Mouse (Mus musculus): ENCODE data around the gene Btk. TPM values are rescaled to one million over a fixed set of nuclear protein-coding genes. Genes with fewer than 3 reads are reported as not detected.

The Btk gene
- polyA plus RNA-seq, 1 experiment, result 14.4 TPM

GRCm38 (mm10) chrX:134533346-134533745, 50.0 kb downstream of the Btk start:
- WGBS, result 82% methylated on average over 2 of the region's 2 CpGs
- Histone ChIP-seq H3K27ac (ENCODE audit: insufficient read depth, low read length) (no peak overlapping the region), H3K27me3 (ENCODE audit: control insufficient read depth, insufficient read depth, low read length) (no peaks in the 10 kb centered on the region), H3K4me3 (ENCODE audit: extremely low read depth, insufficient read depth, insufficient read length) (no peak overlapping the region), H3K4me1 (ENCODE audit: control insufficient read depth, insufficient read depth, insufficient read length) (no peaks in the 10 kb centered on the region), H3K36me3 (ENCODE audit: control insufficient read depth, insufficient read depth, low read length) (no peaks in the 10 kb centered on the region)
- no peak for TF ChIP-seq POLR2A (IDR thresholded peaks at IDR 0.05; ENCODE audit: low read depth, low read length)
- no peak for TF ChIP-seq CTCF (IDR thresholded peaks at IDR 0.05; ENCODE audit: extremely low read depth, insufficient read depth, insufficient read length, insufficient replicate concordance)
- DNase-seq (ENCODE audit: low read depth in 1 of 2, low spot score in 2 of 2), result no peak

- Histone ChIP-seq H3K4me1 (ENCODE audit: control insufficient read depth, insufficient read depth, insufficient read length) (no peaks in the 10 kb centered on the region), H3K27ac (ENCODE audit: insufficient read depth, low read length) (no peak overlapping the region), H3K36me3 (ENCODE audit: control insufficient read depth, insufficient read depth, low read length) (no peaks in the 10 kb centered on the region), H3K4me3 (ENCODE audit: extremely low read depth, insufficient read depth, insufficient read length) (no peak overlapping the region), H3K27me3 (ENCODE audit: control insufficient read depth, insufficient read depth, low read length) (no peaks in the 10 kb centered on the region)
- 74% methylated on average over 4 of the region's 4 CpGs for WGBS
- TF ChIP-seq POLR2A (IDR thresholded peaks at IDR 0.05; ENCODE audit: low read depth, low read length) (no peak), CTCF (IDR thresholded peaks at IDR 0.05; ENCODE audit: extremely low read depth, insufficient read depth, insufficient read length, insufficient replicate concordance) (no peak)
- no peak for DNase-seq (ENCODE audit: low read depth in 1 of 2, low spot score in 2 of 2)
Observed at GRCm38 (mm10) chrX:134525260-134525659, 58.1 kb downstream of the Btk start.

GRCm38 (mm10) chrX:134523772-134524171, 59.6 kb downstream of the Btk start:
- H3K27me3 ChIP-seq (ENCODE audit: control insufficient read depth, insufficient read depth, low read length), result no peaks in the 10 kb centered on the region
- H3K4me1 ChIP-seq (ENCODE audit: control insufficient read depth, insufficient read depth, insufficient read length), result no peaks in the 10 kb centered on the region
- H3K4me3 ChIP-seq (ENCODE audit: extremely low read depth, insufficient read depth, insufficient read length), result no peak overlapping the region
- H3K36me3 ChIP-seq (ENCODE audit: control insufficient read depth, insufficient read depth, low read length), result no peaks in the 10 kb centered on the region
- no peak for TF ChIP-seq CTCF (IDR thresholded peaks at IDR 0.05; ENCODE audit: extremely low read depth, insufficient read depth, insufficient read length, insufficient replicate concordance)
- no peak for TF ChIP-seq POLR2A (IDR thresholded peaks at IDR 0.05; ENCODE audit: low read depth, low read length)
- DNase-seq (ENCODE audit: low read depth in 1 of 2, low spot score in 2 of 2), result no peak
- no peak overlapping the region for H3K27ac ChIP-seq (ENCODE audit: insufficient read depth, low read length)
- WGBS, result 66% methylated on average over 4 of the region's 4 CpGs

- TF ChIP-seq POLR2A (IDR thresholded peaks at IDR 0.05; ENCODE audit: low read depth, low read length) (no peak), CTCF (IDR thresholded peaks at IDR 0.05; ENCODE audit: extremely low read depth, insufficient read depth, insufficient read length, insufficient replicate concordance) (no peak)
- Histone ChIP-seq H3K4me1 (ENCODE audit: control insufficient read depth, insufficient read depth, insufficient read length) (no peaks in the 10 kb centered on the region), H3K4me3 (ENCODE audit: extremely low read depth, insufficient read depth, insufficient read length) (no peak overlapping the region), H3K36me3 (ENCODE audit: control insufficient read depth, insufficient read depth, low read length) (no peaks in the 10 kb centered on the region), H3K27me3 (ENCODE audit: control insufficient read depth, insufficient read depth, low read length) (no peaks in the 10 kb centered on the region), H3K27ac (ENCODE audit: insufficient read depth, low read length) (no peak overlapping the region)
- 14% methylated on average over 2 of the region's 2 CpGs for WGBS
- no peak for DNase-seq (ENCODE audit: low read depth in 1 of 2, low spot score in 2 of 2)
Observed at GRCm38 (mm10) chrX:134509473-134509872, 73.9 kb downstream of the Btk start.

- no peaks in the 10 kb centered on the region for H3K4me1 ChIP-seq (ENCODE audit: control insufficient read depth, insufficient read depth, insufficient read length)
- H3K27me3 ChIP-seq (ENCODE audit: control insufficient read depth, insufficient read depth, low read length), result no peaks in the 10 kb centered on the region
- 78% methylated on average over 6 of the region's 6 CpGs for WGBS
Observed at GRCm38 (mm10) chrX:134507977-134508376, 75.4 kb downstream of the Btk start.

GRCm38 (mm10) chrX:134500651-134501050, 82.7 kb downstream of the Btk start:
- H3K27me3 ChIP-seq (ENCODE audit: control insufficient read depth, insufficient read depth, low read length), result no peaks in the 10 kb centered on the region
- TF ChIP-seq POLR2A (IDR thresholded peaks at IDR 0.05; ENCODE audit: low read depth, low read length), result no peak

More at GRCm38 (mm10) chrX:134507977-134508376, 75.4 kb downstream of the Btk start:
- TF ChIP-seq POLR2A (IDR thresholded peaks at IDR 0.05; ENCODE audit: low read depth, low read length) (no peak), CTCF (IDR thresholded peaks at IDR 0.05; ENCODE audit: extremely low read depth, insufficient read depth, insufficient read length, insufficient replicate concordance) (no peak)
- Histone ChIP-seq H3K36me3 (ENCODE audit: control insufficient read depth, insufficient read depth, low read length) (no peaks in the 10 kb centered on the region), H3K27ac (ENCODE audit: insufficient read depth, low read length) (no peak overlapping the region), H3K4me3 (ENCODE audit: extremely low read depth, insufficient read depth, insufficient read length) (no peak overlapping the region)
- no peak for DNase-seq (ENCODE audit: low read depth in 1 of 2, low spot score in 2 of 2)

More at GRCm38 (mm10) chrX:134500651-134501050, 82.7 kb downstream of the Btk start:
- no peak for DNase-seq (ENCODE audit: low read depth in 1 of 2, low spot score in 2 of 2)
- H3K4me1 ChIP-seq (ENCODE audit: control insufficient read depth, insufficient read depth, insufficient read length), result no peaks in the 10 kb centered on the region
- WGBS, result 72% methylated on average over 8 of the region's 8 CpGs
- H3K27ac ChIP-seq (ENCODE audit: insufficient read depth, low read length), result no peak overlapping the region
- no peak overlapping the region for H3K4me3 ChIP-seq (ENCODE audit: extremely low read depth, insufficient read depth, insufficient read length)
- no peaks in the 10 kb centered on the region for H3K36me3 ChIP-seq (ENCODE audit: control insufficient read depth, insufficient read depth, low read length)

Other genes with a start within 250 kb of the Btk start
- 0.06 and 0.09 TPM in 2 replicates for gene Drp2, start 179.0 kb downstream of the Btk start, polyA plus RNA-seq (2012; rRNA removed)
- gene Taf7l, start 107.1 kb downstream of the Btk start, polyA plus RNA-seq (2012; rRNA removed), result not detected in 2 replicates
- 0.60 and 0.62 TPM in 2 replicates for gene Timm8a1, start 41.7 kb downstream of the Btk start, polyA plus RNA-seq (2012; rRNA removed)
- 89.6 and 117 TPM in 2 replicates for gene Rpl36a, start 2.1 kb upstream of the Btk start, polyA plus RNA-seq (2012; rRNA removed)
- gene Gla, start 17.6 kb upstream of the Btk start, polyA plus RNA-seq (2012; rRNA removed), result 0.66 and 0.96 TPM in 2 replicates
- 6.1 and 6.3 TPM in 2 replicates for gene Hnrnph2, start 17.6 kb upstream of the Btk start, polyA plus RNA-seq (2012; rRNA removed)
- 0.28 and 0.39 TPM in 2 replicates for gene Armcx4, start 102.9 kb upstream of the Btk start, polyA plus RNA-seq (2012; rRNA removed)
- 0.46 and 1.1 TPM in 2 replicates for gene Armcx1, start 134.4 kb upstream of the Btk start, polyA plus RNA-seq (2012; rRNA removed)
- 0.74 and 0.95 TPM in 2 replicates for gene Armcx6, start 167.8 kb upstream of the Btk start, polyA plus RNA-seq (2012; rRNA removed)
- 1.6 and 1.9 TPM in 2 replicates for gene Armcx3, start 173.0 kb upstream of the Btk start, polyA plus RNA-seq (2012; rRNA removed)
- 9.0 and 11.5 TPM in 2 replicates for gene Armcx2, start 225.7 kb upstream of the Btk start, polyA plus RNA-seq (2012; rRNA removed)

All from spleen, adult 2 months (tissue).